Mouse (Mus musculus): ENCODE results near the gene Bscl2. TPM values are rescaled to one million over a fixed set of nuclear protein-coding genes. Genes with fewer than 3 reads are reported as not detected.
"Not testable (repeated sequence)": the region's sequence is repeated elsewhere in the genome, so short reads cannot be mapped to it uniquely, and the experiment has no call there.

Gene Bscl2
- polyA plus RNA-seq, 1 experiment from 2014 or later, result 77.4 TPM

DNA sequence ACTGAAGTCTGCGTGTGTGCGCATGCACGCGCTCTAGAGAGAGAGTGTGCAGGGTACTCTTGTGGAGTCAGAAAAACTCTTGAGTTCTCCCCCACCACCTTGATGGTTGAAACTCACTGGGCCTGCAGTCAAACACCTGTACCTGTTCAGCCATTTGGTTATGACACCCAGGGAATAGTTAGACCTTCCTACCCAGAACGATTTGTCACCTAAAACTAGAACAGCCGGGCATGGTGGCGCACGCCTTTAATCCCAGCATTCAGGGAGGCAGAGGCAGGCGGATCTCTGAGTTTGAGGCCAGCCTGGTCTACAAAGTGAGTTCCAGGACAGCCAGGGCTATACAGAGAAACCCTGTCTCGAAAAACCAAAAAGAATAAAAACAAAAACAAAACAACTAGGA lies 940 bp upstream of the Bscl2 start:
- peak overlapping the region; percentile 98; the same call in 1 of the 2 replicates for H3K27ac ChIP-seq
- H3K9ac ChIP-seq; H3K9me3 ChIP-seq; H3K27me3 ChIP-seq; H3K4me2 ChIP-seq; H3K4me3 ChIP-seq; ATAC-seq (ENCODE audit: insufficient number of reproducible peaks, low FRiP score, low TSS enrichment, low read depth): not testable (repeated sequence)
- H3K36me3 ChIP-seq, result peaks cover 45% of the 10 kb centered on the region
- WGBS, result 93% methylated on average over 10 of the region's 10 CpGs
- H3K4me1 ChIP-seq, result peaks cover 30% of the 10 kb centered on the region

DNA sequence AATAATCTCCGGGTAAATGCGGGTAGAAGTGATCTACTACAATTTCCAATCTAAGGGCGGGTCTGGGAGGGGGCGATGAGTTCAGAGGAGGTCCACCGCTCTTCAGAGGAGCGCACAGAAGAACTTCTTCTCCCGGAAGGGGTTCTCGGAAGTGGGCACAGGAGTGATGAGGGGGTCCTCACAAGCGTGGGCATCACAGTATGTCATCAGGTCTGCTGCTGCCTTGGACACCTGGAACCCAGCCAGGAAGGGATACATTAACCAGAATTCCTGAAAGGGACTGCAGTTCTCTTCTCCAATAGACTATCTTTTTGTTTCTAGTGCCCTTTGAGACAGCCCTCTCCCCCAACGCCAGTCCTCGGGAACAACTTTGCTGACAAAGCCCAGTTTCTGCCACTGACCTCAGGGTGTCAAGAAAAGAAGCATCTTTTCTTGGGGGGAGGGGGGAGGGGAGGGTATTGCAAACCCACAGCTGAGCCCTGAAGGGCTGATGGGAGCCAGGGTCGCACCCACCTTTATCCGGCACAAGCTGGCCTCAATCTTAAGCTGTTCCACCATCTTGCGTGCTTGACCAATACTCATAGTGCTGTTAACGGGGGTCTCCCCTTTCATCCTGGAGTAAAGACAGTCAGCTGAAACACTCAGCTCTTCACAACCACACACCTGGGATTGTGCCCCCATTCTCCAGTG lies 919 bp downstream of the Bscl2 start:
- no peak for ATAC-seq (ENCODE audit: insufficient number of reproducible peaks, low FRiP score, low TSS enrichment, low read depth)

DNA sequence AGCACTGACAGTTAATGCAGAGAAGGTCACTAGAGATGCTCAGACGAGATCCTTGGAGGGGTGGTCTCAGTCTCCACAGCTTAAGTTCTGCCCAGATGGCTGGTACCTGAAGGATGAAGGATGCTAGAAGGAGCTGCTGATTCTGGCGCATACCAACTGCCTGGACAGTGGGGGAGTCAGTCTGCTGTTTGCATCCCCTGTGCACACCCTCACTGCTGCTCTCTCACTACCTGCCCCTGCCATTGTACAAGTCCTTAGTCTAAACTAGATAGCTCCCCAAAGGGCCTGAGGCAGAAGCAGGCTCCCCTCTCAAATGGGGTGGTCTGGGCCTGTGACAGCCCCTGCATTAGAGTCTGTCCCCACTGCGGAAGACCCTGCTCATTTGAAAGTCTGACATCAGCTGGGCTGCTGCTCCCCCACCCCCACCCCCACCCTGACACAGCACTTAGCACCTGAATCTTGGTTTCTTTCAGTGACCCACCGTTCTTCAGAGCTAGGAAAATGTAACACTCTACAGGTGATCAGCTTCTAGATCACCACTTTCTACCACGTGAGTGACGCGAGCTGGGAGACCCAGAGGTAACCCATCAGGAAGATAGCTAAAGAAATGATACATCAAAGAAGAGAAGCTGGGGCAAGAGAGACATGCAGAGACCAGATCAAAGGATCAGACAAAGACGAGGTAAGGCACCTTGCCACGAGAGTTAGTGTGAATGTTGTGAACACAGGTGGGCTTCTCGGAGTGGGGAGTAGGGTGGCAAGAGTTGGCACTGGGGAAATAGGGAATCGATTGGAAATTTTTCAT lies 2.0 kb downstream of the Bscl2 start, which contains the start of gene Gng3:
Gng3 (minus strand) TSS at position 92 of the 805 bp plus-strand sequence.
- H3K4me1 ChIP-seq, result peaks cover 32% of the 10 kb centered on the region
- no peak for ATAC-seq (ENCODE audit: insufficient number of reproducible peaks, low FRiP score, low TSS enrichment, low read depth)
- no peaks in the 10 kb centered on the region for H3K27me3 ChIP-seq
- H3K36me3 ChIP-seq, result peaks cover 23% of the 10 kb centered on the region
- H3K4me2 ChIP-seq, result peak within 1 kb of the TSS; percentile 80
- no peaks in the 10 kb centered on the region for H3K9me3 ChIP-seq
- H3K4me3 ChIP-seq, result peak within 1 kb of the TSS; percentile 57
- 59% methylated on average over 11 of the region's 11 CpGs for WGBS
- H3K27ac ChIP-seq, result peak within 1 kb of the TSS; percentile 98
- 0 out of 2 replicates have a peak within 1 kb of the TSS, but pooled peaks have one; percentile 64 for H3K9ac ChIP-seq

More for the DNA sequence above, 919 bp downstream of the Bscl2 start:
- Histone ChIP-seq H3K4me2 (peak overlapping the region; percentile 80), H3K36me3 (peaks cover 34% of the 10 kb centered on the region), H3K9ac (peak overlapping the region; percentile 64; the same call in 1 of the 2 replicates), H3K27me3 (no peaks in the 10 kb centered on the region), H3K27ac (peak overlapping the region; percentile 98), H3K9me3 (no peaks in the 10 kb centered on the region), H3K4me3 (peak overlapping the region; percentile 57), H3K4me1 (peaks cover 32% of the 10 kb centered on the region)
- WGBS, result 19% methylated on average over 15 of the region's 15 CpGs

DNA sequence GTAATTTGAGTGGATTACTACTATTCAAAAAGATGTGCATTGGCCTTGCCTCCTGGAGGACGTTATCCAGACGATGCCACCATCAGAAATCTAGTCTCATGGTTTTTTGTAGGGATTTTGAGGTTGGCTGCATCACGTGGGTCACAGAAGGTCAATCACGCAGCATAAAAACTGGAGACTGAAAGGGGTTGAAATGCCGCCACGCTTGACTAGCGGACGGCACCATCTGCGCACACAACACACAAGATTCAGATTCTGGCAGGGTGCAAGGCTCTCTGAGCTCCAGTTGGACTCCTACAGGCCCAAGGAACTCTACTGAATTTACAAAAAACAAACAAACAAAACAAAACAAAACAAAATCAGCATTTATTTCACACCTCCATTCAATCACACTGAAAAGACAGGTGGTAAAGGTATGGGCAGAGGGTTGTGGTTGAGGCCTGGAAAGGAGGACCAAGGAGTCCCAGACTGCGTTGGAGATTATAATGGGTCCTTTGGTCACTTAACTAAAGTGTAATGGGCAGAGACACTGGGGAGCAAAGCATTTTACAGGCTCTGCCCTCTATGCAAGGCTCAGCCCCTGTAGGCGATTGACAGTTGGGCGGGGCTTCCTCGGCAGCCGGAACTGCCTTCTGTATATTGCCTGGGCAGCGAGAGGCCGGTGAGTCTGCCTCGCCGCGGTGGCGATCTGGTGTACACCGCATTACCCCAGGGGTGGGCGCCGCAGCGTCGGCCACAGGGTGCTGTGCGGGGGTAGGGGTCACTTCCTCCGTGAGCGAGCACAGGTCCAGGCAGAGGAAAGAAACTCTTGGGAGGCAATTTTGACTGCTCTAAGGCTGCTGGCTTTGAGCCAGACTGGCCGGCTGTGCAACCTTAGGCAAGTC lies 2.9 kb downstream of the Bscl2 start:
- H3K4me2 ChIP-seq, result peak overlapping the region; percentile 61
- H3K36me3 ChIP-seq, result peaks cover 17% of the 10 kb centered on the region
- peak overlapping the region; percentile 39; the same call in 1 of the 2 replicates for H3K9ac ChIP-seq
- WGBS, result 24% methylated on average over 29 of the region's 29 CpGs
- no peaks in the 10 kb centered on the region for H3K27me3 ChIP-seq
- no peak for ATAC-seq (ENCODE audit: insufficient number of reproducible peaks, low FRiP score, low TSS enrichment, low read depth)
- H3K27ac ChIP-seq, result no peak overlapping the region
- H3K4me3 ChIP-seq, result peak overlapping the region; percentile 43
- no peaks in the 10 kb centered on the region for H3K9me3 ChIP-seq
- peaks cover 32% of the 10 kb centered on the region for H3K4me1 ChIP-seq

DNA sequence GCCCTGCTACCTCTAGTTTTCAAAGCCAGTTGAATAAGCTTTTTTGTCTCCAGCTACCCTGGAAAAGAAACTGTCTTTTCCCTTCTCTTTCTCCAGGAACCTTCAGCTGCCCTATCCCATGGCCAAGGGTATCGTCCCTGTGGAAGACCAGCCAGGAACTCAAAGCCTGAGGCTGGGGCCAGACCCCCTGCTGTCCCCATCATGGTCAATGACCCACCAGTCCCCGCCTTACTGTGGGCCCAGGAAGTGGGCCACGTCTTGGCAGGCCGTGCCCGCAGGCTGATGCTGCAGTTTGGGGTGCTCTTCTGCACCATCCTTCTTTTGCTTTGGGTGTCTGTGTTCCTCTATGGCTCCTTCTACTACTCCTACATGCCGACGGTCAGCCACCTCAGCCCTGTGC lies 3.7 kb downstream of the Bscl2 start:
- peak overlapping the region; percentile 61 for H3K4me2 ChIP-seq
- 87% methylated on average over 7 of the region's 7 CpGs for WGBS
- H3K4me3 ChIP-seq, result peak overlapping the region; percentile 43

DNA sequence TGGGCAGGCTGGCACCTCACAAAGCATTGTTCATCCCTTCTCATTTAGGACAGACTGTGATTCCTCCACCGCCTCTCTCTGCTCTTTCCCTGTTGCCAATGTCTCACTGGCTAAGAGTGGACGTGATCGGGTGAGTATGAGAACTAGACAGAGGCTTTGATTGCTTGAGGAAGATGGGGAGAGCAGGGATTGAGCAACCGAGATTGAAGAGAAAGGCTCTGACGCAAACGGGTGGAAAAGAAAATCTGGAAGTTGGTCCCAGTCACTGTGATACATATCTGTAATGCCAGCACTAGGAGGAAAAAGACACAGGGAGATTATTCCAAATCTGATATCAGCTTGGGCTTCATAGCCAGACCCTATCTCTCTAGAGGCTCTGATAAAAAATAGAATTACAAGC lies 5.7 kb downstream of the Bscl2 start:
- WGBS, result 79% methylated on average over 6 of the region's 6 CpGs
- no peak for ATAC-seq (ENCODE audit: insufficient number of reproducible peaks, low FRiP score, low TSS enrichment, low read depth)
- Histone ChIP-seq H3K27ac (no peak overlapping the region), H3K27me3 (no peaks in the 10 kb centered on the region), H3K36me3 (peaks cover 40% of the 10 kb centered on the region), H3K9me3 (no peaks in the 10 kb centered on the region), H3K4me2 (no peak overlapping the region), H3K4me3 (no peak overlapping the region), H3K4me1 (peaks cover 32% of the 10 kb centered on the region), H3K9ac (no peak overlapping the region)

More for the DNA sequence above, 3.7 kb downstream of the Bscl2 start:
- Histone ChIP-seq H3K4me1 (peaks cover 32% of the 10 kb centered on the region), H3K36me3 (peaks cover 21% of the 10 kb centered on the region), H3K9me3 (no peaks in the 10 kb centered on the region), H3K27ac (no peak overlapping the region), H3K9ac (no peak overlapping the region), H3K27me3 (no peaks in the 10 kb centered on the region)
- no peak for ATAC-seq (ENCODE audit: insufficient number of reproducible peaks, low FRiP score, low TSS enrichment, low read depth)

DNA sequence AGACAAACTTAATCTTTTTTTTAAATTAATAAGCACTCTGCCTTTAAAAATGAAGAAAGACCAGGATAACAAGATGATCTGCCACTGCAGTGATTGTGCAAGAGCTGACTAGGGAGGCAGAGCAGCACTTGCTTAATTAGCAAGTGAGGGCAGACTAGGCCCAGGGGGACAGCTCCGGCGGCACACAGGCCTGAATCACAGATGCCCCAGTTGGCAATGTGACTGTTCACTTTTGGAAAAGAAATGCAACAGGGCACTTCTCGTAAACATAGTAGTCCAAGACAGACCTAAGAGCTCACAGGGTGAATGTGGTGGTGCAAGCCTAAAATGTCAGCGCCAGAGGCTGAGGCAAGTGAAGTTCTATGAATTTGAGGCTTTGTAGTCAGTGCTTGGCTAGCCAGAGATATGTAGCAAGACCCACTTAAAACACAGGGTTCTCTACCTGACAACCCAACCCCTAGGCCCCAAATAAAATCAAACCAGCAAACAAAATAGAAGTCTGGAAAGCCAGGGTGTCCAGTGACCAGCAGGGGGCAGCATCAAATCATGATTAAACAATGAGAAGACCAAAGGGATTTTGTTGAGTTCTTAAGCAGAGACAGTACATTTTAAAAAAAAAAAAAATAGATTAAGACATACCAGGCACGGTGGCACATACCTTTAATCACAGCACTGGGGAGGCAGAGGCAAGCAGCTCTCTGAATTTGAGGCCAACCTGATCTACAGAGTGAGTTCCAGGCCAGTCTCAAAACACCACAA lies 7.3 kb downstream of the Bscl2 start:
- Histone ChIP-seq H3K36me3 (peaks cover 46% of the 10 kb centered on the region), H3K4me3 (no peak overlapping the region), H3K27me3 (no peaks in the 10 kb centered on the region), H3K27ac (peak overlapping the region; percentile 35; the same call in 1 of the 2 replicates), H3K9me3 (no peaks in the 10 kb centered on the region), H3K9ac (no peak overlapping the region), H3K4me2 (no peak overlapping the region), H3K4me1 (peaks cover 17% of the 10 kb centered on the region)
- no peak for ATAC-seq (ENCODE audit: insufficient number of reproducible peaks, low FRiP score, low TSS enrichment, low read depth)
- 55% methylated on average over 5 of the region's 5 CpGs for WGBS

DNA sequence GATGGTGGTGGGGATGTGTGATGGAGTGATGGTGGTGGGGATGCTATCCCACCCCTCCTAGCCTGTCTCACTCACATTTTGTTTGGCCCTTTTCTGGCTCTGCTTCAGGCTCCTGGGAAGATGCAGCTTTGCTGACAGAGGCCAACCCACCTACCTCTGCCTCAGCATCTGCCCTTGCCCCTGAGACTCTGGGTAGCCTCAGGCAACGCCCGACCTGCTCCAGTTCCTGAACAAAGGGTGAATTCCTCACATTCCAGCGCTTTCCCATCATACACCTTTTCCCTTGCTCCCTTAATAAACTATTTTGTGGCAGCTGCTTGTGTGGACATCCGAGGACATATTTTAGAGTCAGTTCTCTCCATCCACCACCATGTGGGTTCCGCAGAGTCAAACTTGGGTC lies 11.1 kb downstream of the Bscl2 start:
- WGBS, result 75% methylated on average over 5 of the region's 5 CpGs
- Histone ChIP-seq H3K27me3 (no peaks in the 10 kb centered on the region), H3K4me1 (peaks cover 16% of the 10 kb centered on the region), H3K36me3 (peaks cover 34% of the 10 kb centered on the region), H3K27ac (no peak overlapping the region), H3K4me2 (no peak overlapping the region), H3K9me3 (no peaks in the 10 kb centered on the region), H3K9ac (no peak overlapping the region), H3K4me3 (no peak overlapping the region)
- ATAC-seq (ENCODE audit: insufficient number of reproducible peaks, low FRiP score, low TSS enrichment, low read depth), result no peak

DNA sequence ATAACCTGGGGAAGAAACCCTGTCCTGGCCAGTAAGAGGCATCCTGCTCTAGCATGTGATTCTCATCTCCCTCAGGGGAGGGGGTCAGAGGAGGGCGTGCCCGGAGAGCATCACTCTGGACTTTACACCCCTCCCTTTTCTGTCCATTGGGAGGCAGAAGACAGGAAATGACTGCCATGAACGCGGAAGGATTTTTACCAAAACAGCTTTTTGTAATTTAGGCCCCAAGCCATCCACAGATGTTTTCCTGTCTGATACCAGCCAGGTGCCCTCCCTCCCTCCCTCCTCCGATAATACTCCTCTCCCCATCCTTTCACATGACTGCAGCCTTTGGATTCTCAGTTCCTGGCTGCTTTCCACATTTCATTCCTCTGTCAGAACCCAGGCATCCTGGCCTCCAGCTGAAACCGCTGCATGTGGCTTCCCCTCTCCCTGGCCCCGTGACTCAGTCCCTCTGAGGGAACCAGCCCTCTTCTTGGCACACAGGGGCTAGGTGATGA lies 13.2 kb downstream of the Bscl2 start, which contains the start of gene Lrrn4cl:
Lrrn4cl (plus strand) TSS at position 367 of the 500 bp plus-strand sequence.
- Histone ChIP-seq H3K27me3 (no peaks in the 10 kb centered on the region), H3K27ac (peak within 1 kb of the TSS; percentile 65), H3K36me3 (peaks cover 31% of the 10 kb centered on the region), H3K9ac (no peak within 1 kb of the TSS), H3K4me1 (peaks cover 16% of the 10 kb centered on the region), H3K4me3 (no peak within 1 kb of the TSS), H3K4me2 (no peak within 1 kb of the TSS), H3K9me3 (no peaks in the 10 kb centered on the region)
- peak; percentile 49; the same call in 1 of the 2 replicates for ATAC-seq (ENCODE audit: insufficient number of reproducible peaks, low FRiP score, low TSS enrichment, low read depth)
- 8% methylated on average over 7 of the region's 7 CpGs for WGBS

DNA sequence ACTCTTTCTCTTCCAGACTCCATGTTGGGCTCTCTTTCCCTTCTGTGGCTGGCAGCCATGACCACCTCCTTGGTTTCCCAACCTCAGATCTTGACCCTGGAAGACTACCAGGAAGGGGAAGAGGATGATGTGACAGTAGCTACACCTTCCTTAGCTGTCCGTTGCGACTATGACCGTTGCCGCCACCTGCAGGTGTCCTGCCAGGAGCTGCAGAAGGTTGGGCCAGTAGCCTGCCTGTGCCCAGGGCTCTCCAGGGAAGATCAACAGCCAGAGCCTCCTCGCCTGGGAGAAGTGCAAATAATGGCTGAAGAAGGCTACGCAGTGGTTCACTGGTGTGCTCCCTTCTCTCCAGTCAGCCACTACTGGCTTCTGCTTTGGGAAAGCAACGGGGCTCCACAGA lies 14.4 kb downstream of the Bscl2 start:
- Histone ChIP-seq H3K27me3 (no peaks in the 10 kb centered on the region), H3K36me3 (peaks cover 19% of the 10 kb centered on the region), H3K4me2 (no peak overlapping the region), H3K27ac (no peak overlapping the region), H3K4me3 (no peak overlapping the region), H3K9me3 (no peaks in the 10 kb centered on the region), H3K4me1 (peaks cover 16% of the 10 kb centered on the region), H3K9ac (no peak overlapping the region)
- no peak for ATAC-seq (ENCODE audit: insufficient number of reproducible peaks, low FRiP score, low TSS enrichment, low read depth)
- WGBS, result 52% methylated on average over 7 of the region's 7 CpGs

Measured in limb, embryonic 15.5 days (tissue).